Mouse (Mus musculus) testis, adult 2 months (tissue): ENCODE measurements around the gene Ttyh2.

Source experiments
- CTCF ChIP-seq: fragments of 200-500 bp; IDR thresholded peaks from 2 replicates; pipeline ENCODE4 v1.5.1; 2012; ENCODE audit warnings: low read depth, mild to moderate bottlenecking, inconsistent platforms, low read length, moderate library complexity; ENCODE audit not compliant: control insufficient read depth, insufficient read depth, insufficient replicate concordance
- POLR2A ChIP-seq: fragments of 200-500 bp; IDR thresholded peaks from 2 replicates; pipeline ENCODE4 v1.6.1; 2012; ENCODE audit warnings: low read depth, mild to moderate bottlenecking, inconsistent platforms, low read length, moderate library complexity; ENCODE audit not compliant: control insufficient read depth

- TF ChIP-seq POLR2A: no peak
- no peak for TF ChIP-seq CTCF
Observed at GRCm38 (mm10) chr11:114704071-114704913, 29.1 kb downstream of the Ttyh2 start.
